12 mouse cellular contexts compared by ENCODE assay signal in genomic region chr1:59229187-59229586, GRCm38 (mm10). TPM values are rescaled to one million over a fixed set of nuclear protein-coding genes. Genes with fewer than 3 reads are reported as not detected.
"Had no signal": no experiment of that assay in that cellular context is flagged by ENCODE, and none has a peak within 500 bp of the region (broad histone marks: within the 10 kb centered on the region; RNA-seq: fewer than 3 reads in every experiment).

No protein-coding gene starts in this region.

- H3K4me3 ChIP-seq: limb, embryonic 13.5 days; midbrain, embryonic 12.5 days had no signal

- H3K4me1 ChIP-seq: limb, embryonic 13.5 days; midbrain, embryonic 12.5 days had no signal

- DNase-seq: left cerebral cortex, postnatal 4 days; lung, adult 18-20 months; right cerebral cortex, adult 18-20 months; right cerebral cortex, postnatal 25 days; thymus, postnatal 36 days had no signal

- H3K9ac ChIP-seq: limb, embryonic 13.5 days; liver, embryonic 14.5 days; midbrain, embryonic 12.5 days had no signal

- H3K4me2 ChIP-seq: limb, embryonic 13.5 days; midbrain, embryonic 12.5 days had no signal

- H3K9me3 ChIP-seq: limb, embryonic 13.5 days; midbrain, embryonic 12.5 days had no signal

- H3K27me3 ChIP-seq: limb, embryonic 13.5 days; midbrain, embryonic 12.5 days had no signal

- H3K27ac ChIP-seq: limb, embryonic 13.5 days; liver, embryonic 14.5 days; midbrain, embryonic 12.5 days had no signal

RNA-seq across cellular contexts. Expression of gene Cdk15, which starts 27.5 kb away (rescaled TPM):
- polyA plus RNA-seq: large intestine, adult 2 months; liver, adult 2 months; liver, embryonic 14.5 days; lung, embryonic 16.5 days; small intestine, adult 2 months had no signal
